Mouse (Mus musculus) c-Kit-positive CD71-positive TER-119-negative erythroid progenitor cells, embryonic 14.5 days (primary cell): ENCODE measurements around the gene Phf24.
"Not testable (repeated sequence)": the region's sequence is repeated elsewhere in the genome, so short reads cannot be mapped to it uniquely, and the experiment has no call there.

Experiments used
- DNase-seq: peaks from one replicate; pipeline ENCODE4 v3.0.0-alpha.2; 2013; ENCODE audit warnings: low read depth

Phf24 gene

GRCm38 (mm10) chr4:42950065-42950558, 33.7 kb downstream of the Phf24 start:
- no peak for DNase-seq

GRCm38 (mm10) chr4:42951206-42952195, 35.0 kb downstream of the Phf24 start:
- DNase-seq, result no peak

GRCm38 (mm10) chr4:42952563-42952962, 36.1 kb downstream of the Phf24 start:
- no peak for DNase-seq

GRCm38 (mm10) chr4:42953435-42954094, 37.1 kb downstream of the Phf24 start:
- DNase-seq, result no peak

GRCm38 (mm10) chr4:42954297-42954696, 37.8 kb downstream of the Phf24 start:
- no peak for DNase-seq

GRCm38 (mm10) chr4:42955200-42955599, 38.7 kb downstream of the Phf24 start:
- no peak for DNase-seq

- no peak for DNase-seq
Observed at GRCm38 (mm10) chr4:42956581-42956980, 40.1 kb downstream of the Phf24 start.

- DNase-seq, result no peak
Observed at GRCm38 (mm10) chr4:42957306-42957705, 40.8 kb downstream of the Phf24 start.

- DNase-seq, result no peak
Observed at GRCm38 (mm10) chr4:42957979-42958378, 41.5 kb downstream of the Phf24 start.

GRCm38 (mm10) chr4:42958942-42959341, 42.5 kb downstream of the Phf24 start:
- DNase-seq, result no peak

- no peak for DNase-seq
Observed at GRCm38 (mm10) chr4:42959382-42959781, 42.9 kb downstream of the Phf24 start.

- DNase-seq, result no peak
Observed at GRCm38 (mm10) chr4:42961592-42961991, 45.1 kb downstream of the Phf24 start.

- DNase-seq, result no peak
Observed at GRCm38 (mm10) chr4:42963480-42963879, 47.0 kb downstream of the Phf24 start.

GRCm38 (mm10) chr4:42965039-42965719, 48.7 kb downstream of the Phf24 start:
- DNase-seq, result no peak

- DNase-seq, result no peak
Observed at GRCm38 (mm10) chr4:42969304-42969703, 52.8 kb downstream of the Phf24 start, which contains the start of gene 1700022I11Rik. Gene 1700022I11Rik, plus strand, starts transcription at chr4:42969604.

GRCm38 (mm10) chr4:42972952-42973351, 56.5 kb downstream of the Phf24 start:
- DNase-seq, result no peak

GRCm38 (mm10) chr4:42973868-42974267, 57.4 kb downstream of the Phf24 start:
- DNase-seq, result no peak

- DNase-seq, result no peak
Observed at GRCm38 (mm10) chr4:42978062-42978461, 61.6 kb downstream of the Phf24 start.

- DNase-seq, result not testable (repeated sequence)
Observed at GRCm38 (mm10) chr4:42980467-42980866, 64.0 kb downstream of the Phf24 start.

- no peak for DNase-seq
Observed at GRCm38 (mm10) chr4:42988296-42988695, 71.8 kb downstream of the Phf24 start.
